Mouse (Mus musculus) small intestine, adult 2 months (tissue): Measurements from ENCODE around the gene Atg5.

Experiments
- CTCF ChIP-seq: fragments of 200-500 bp; IDR thresholded peaks from 2 replicates; pipeline ENCODE4 v1.5.1; 2012; ENCODE audit warnings: low read depth, mild to moderate bottlenecking, control low read depth, inconsistent platforms, low read length, moderate library complexity, mixed read lengths; ENCODE audit not compliant: insufficient replicate concordance, insufficient read length; ENCODE audit errors: extremely low read depth
- POLR2A ChIP-seq: fragments of 200-500 bp; IDR thresholded peaks from 2 replicates; pipeline ENCODE4 v1.6.1; 2012; ENCODE audit warnings: low read depth, mild to moderate bottlenecking, control low read depth, inconsistent platforms, low read length, moderate library complexity

GRCm38 (mm10) chr10:44370666-44371065, 102.5 kb downstream of the Atg5 start:
- no peak for TF ChIP-seq CTCF
- no peak for TF ChIP-seq POLR2A
